Mouse (Mus musculus) liver, postnatal 0 days (tissue): ENCODE measurements around the gene Gm3336. TPM values are rescaled to one million over a fixed set of nuclear protein-coding genes. Genes with fewer than 3 reads are reported as not detected.

ENCODE experiments used
- ATAC-seq: fragments of 200-750 bp; cut with Nextera tagmentation; 2 replicates; pipeline ENCODE4 v1.8.0; 2017; ENCODE audit warnings: mild to moderate bottlenecking, moderate library complexity
- DNase-seq: peaks from one replicate; pipeline ENCODE4 v3.0.0-alpha.2; 2016
- H3K27ac ChIP-seq: fragments of 300-500 bp; sonication (generic); 2 replicates; pipeline ENCODE4 v1.5.1; 2014; ENCODE audit warnings: antibody characterized with exemption, moderate library complexity, mild to moderate bottlenecking, low read depth
- H3K27me3 ChIP-seq: fragments of 300-500 bp; sonication (generic); 2 replicates; pipeline ENCODE4 v1.6.1; 2014; ENCODE audit warnings: low read length, control low read depth, mixed read lengths; ENCODE audit not compliant: insufficient read depth
- H3K36me3 ChIP-seq: fragments of 300-500 bp; sonication (generic); replicated peaks from 2 replicates; pipeline ENCODE4 v1.6.1; 2014; ENCODE audit warnings: mild to moderate bottlenecking, control low read depth, low read length, moderate library complexity, mixed read lengths; ENCODE audit not compliant: insufficient read depth
- H3K4me1 ChIP-seq: fragments of 300-500 bp; sonication (generic); 2 replicates; pipeline ENCODE4 v1.6.1; 2014; ENCODE audit warnings: antibody characterized with exemption, mild to moderate bottlenecking, control low read depth; ENCODE audit not compliant: insufficient read depth
- H3K4me2 ChIP-seq: fragments of 300-500 bp; sonication (generic); 2 replicates; pipeline ENCODE4 v1.6.1; 2014; ENCODE audit warnings: low read depth, mild to moderate bottlenecking, low read length, moderate library complexity, mixed read lengths
- H3K4me3 ChIP-seq: fragments of 300-500 bp; sonication (generic); 2 replicates; pipeline ENCODE4 v1.5.1; 2014; ENCODE audit warnings: low read depth, low read length
- H3K9ac ChIP-seq: fragments of 300-500 bp; sonication (generic); replicated peaks from 2 replicates; pipeline ENCODE4 v1.6.1; 2014; ENCODE audit warnings: mild to moderate bottlenecking, moderate library complexity
- H3K9me3 ChIP-seq: fragments of 300-500 bp; sonication (generic); 2 replicates; pipeline ENCODE4 v1.6.1; 2016; ENCODE audit warnings: mild to moderate bottlenecking, control low read depth, low read length, mixed read lengths
- CTCF ChIP-seq: sonication (generic); IDR thresholded peaks from 2 replicates; pipeline ENCODE4 v1.5.1; 2016; ENCODE audit warnings: antibody characterized with exemption, low read depth
- EP300 ChIP-seq: IDR thresholded peaks from 2 replicates; pipeline ENCODE4 v1.6.1; 2016; ENCODE audit warnings: antibody characterized with exemption, low read depth, mild to moderate bottlenecking
- WGBS: fragments of 180-500 bp; shearing (Covaris S2); extraction: QIAGEN DNeasy Blood & Tissue Kit; methylation state at CpG from one replicate; pipeline ENCODE4 v1.1.7; 2014; ENCODE audit not compliant: insufficient replicate concordance; 5-methylcytosine and 5-hydroxymethylcytosine counted together
- polyA plus RNA-seq: library from polyadenylated mRNA; unstranded; fragments of >200 nt; fragmentation: Nextera tagmentation; extraction: Ambion mirVana; gene quantifications from 2 replicates; pipeline ENCODE4 v1.2.1, GENCODE M21; 2015

The Gm3336 gene
- polyA plus RNA-seq, 1 experiment from 2014 or later = 0.22 TPM

- Histone ChIP-seq H3K4me2 (peak overlapping the region; percentile 84), H3K9ac (no peak overlapping the region)
- WGBS = 0% methylated on average over 3 of the region's 3 CpGs
Measured at GRCm38 (mm10) chr8:70763354-70763753, 45.0 kb downstream of the Gm3336 start.

GRCm38 (mm10) chr8:70764026-70764425 lies 45.7 kb downstream of the Gm3336 start:
- H3K27ac ChIP-seq = peak overlapping the region; percentile 87
- no peaks in the 10 kb centered on the region for H3K9me3 ChIP-seq
- H3K9ac ChIP-seq = no peak overlapping the region; the same call in 1 of the 2 replicates
- H3K4me3 ChIP-seq = no peak overlapping the region
- TF ChIP-seq CTCF (peak; percentile 8; the same call in 1 of the 2 replicates), EP300 (peak; percentile 83)
- WGBS = 31% methylated on average over 8 of the region's 8 CpGs
- peak overlapping the region; percentile 84 for H3K4me2 ChIP-seq
- DNase-seq (peak; percentile 69), ATAC-seq (peak; percentile 43)
- peaks cover 80% of the 10 kb centered on the region for H3K4me1 ChIP-seq
- H3K27me3 ChIP-seq = no peaks in the 10 kb centered on the region
- H3K36me3 ChIP-seq = peaks cover 10% of the 10 kb centered on the region

More at GRCm38 (mm10) chr8:70763354-70763753, 45.0 kb downstream of the Gm3336 start:
- ATAC-seq (no peak), DNase-seq (peak; percentile 80)
- Histone ChIP-seq H3K4me3 (no peak overlapping the region), H3K36me3 (peaks cover 8% of the 10 kb centered on the region), H3K4me1 (peaks cover 75% of the 10 kb centered on the region), H3K9me3 (no peaks in the 10 kb centered on the region), H3K27me3 (no peaks in the 10 kb centered on the region), H3K27ac (peak overlapping the region; percentile 87)
- TF ChIP-seq EP300 = no peak
- peak; percentile 94 for TF ChIP-seq CTCF

- H3K27me3 ChIP-seq = no peaks in the 10 kb centered on the region
- no peaks in the 10 kb centered on the region for H3K9me3 ChIP-seq
- H3K4me3 ChIP-seq = no peak overlapping the region
- 83% methylated on average over 13 of the region's 13 CpGs for WGBS
- peaks cover 10% of the 10 kb centered on the region for H3K36me3 ChIP-seq
- H3K4me2 ChIP-seq = peak overlapping the region; percentile 84
- ATAC-seq (no peak), DNase-seq (no peak)
- peaks cover 79% of the 10 kb centered on the region for H3K4me1 ChIP-seq
- H3K27ac ChIP-seq = peak overlapping the region; percentile 87
- no peak overlapping the region; the same call in 1 of the 2 replicates for H3K9ac ChIP-seq
- no peak for TF ChIP-seq EP300
- no peak for TF ChIP-seq CTCF
Measured at GRCm38 (mm10) chr8:70764676-70765075, 46.3 kb downstream of the Gm3336 start.

GRCm38 (mm10) chr8:70765329-70765728 lies 47.0 kb downstream of the Gm3336 start:
- Histone ChIP-seq H3K9ac (peak overlapping the region; percentile 8; the same call in 1 of the 2 replicates), H3K4me2 (peak overlapping the region; percentile 84), H3K4me3 (peak overlapping the region; percentile 48), H3K27ac (0 out of 2 replicates have a peak overlapping the region, but pooled peaks have one; percentile 66), H3K27me3 (no peaks in the 10 kb centered on the region), H3K36me3 (peaks cover 12% of the 10 kb centered on the region), H3K9me3 (no peaks in the 10 kb centered on the region), H3K4me1 (peaks cover 73% of the 10 kb centered on the region)
- WGBS = 37% methylated on average over 9 of the region's 9 CpGs
- TF ChIP-seq CTCF (no peak), EP300 (no peak)
- no peak for DNase-seq
- ATAC-seq = no peak

- Histone ChIP-seq H3K36me3 (peaks cover 19% of the 10 kb centered on the region), H3K9me3 (no peaks in the 10 kb centered on the region), H3K4me1 (peaks cover 72% of the 10 kb centered on the region), H3K27ac (peak overlapping the region; percentile 66), H3K4me3 (peak overlapping the region; percentile 48), H3K27me3 (no peaks in the 10 kb centered on the region), H3K9ac (peak overlapping the region; percentile 70), H3K4me2 (peak overlapping the region; percentile 84)
- no peak for ATAC-seq
- 4% methylated on average over 34 of the region's 34 CpGs for WGBS
- peak; percentile 71 for DNase-seq
- TF ChIP-seq EP300 (no peak), CTCF (no peak)
Measured at GRCm38 (mm10) chr8:70765838-70766570, 47.7 kb downstream of the Gm3336 start.

- H3K9ac ChIP-seq = peak overlapping the region; percentile 70
- no peaks in the 10 kb centered on the region for H3K9me3 ChIP-seq
- DNase-seq (peak; percentile 82), ATAC-seq (peak; percentile 22; the same call in 1 of the 2 replicates)
- peak overlapping the region; percentile 66 for H3K27ac ChIP-seq
- peaks cover 64% of the 10 kb centered on the region for H3K4me1 ChIP-seq
- H3K4me2 ChIP-seq = peak overlapping the region; percentile 84
- TF ChIP-seq EP300 (no peak), CTCF (no peak)
- H3K4me3 ChIP-seq = peak overlapping the region; percentile 48
- no peaks in the 10 kb centered on the region for H3K27me3 ChIP-seq
- 15% methylated on average over 21 of the region's 21 CpGs for WGBS
- H3K36me3 ChIP-seq = peaks cover 19% of the 10 kb centered on the region
Measured at GRCm38 (mm10) chr8:70766571-70767440, 48.5 kb downstream of the Gm3336 start.
